Mouse (Mus musculus): Measurements from ENCODE around the gene Rnf144b.
A peak's percentile ranks its signal among the peaks of the same experiment; 100 is the strongest.

The Rnf144b gene

GRCm38 (mm10) chr13:47180776-47181175, 58.3 kb downstream of the Rnf144b start:
- no peak for DNase-seq (ENCODE audit: low spot score)

DNA sequence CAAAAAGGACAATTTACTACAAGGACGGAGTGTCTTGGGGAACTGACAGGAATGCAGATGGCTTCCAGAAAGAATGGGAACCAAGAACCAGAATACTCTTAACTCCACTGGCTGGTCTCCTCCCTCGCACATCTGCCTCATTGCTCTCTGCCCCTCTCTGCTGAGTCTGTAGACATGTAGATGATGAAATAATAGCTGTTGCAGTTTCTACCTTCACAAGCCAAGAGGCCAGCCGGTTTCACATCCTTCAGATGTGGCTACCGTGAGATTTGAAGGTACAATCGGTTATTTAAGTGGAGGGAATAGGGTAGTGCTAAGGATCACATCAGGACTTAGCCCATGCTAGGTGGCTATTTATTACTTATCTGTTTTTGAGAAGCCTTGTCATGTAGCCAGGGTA, 59.9 kb downstream of the Rnf144b start:
- no peak for DNase-seq (ENCODE audit: low spot score)

- no peak for DNase-seq (ENCODE audit: low spot score)
Measured at GRCm38 (mm10) chr13:47183033-47183730, 60.7 kb downstream of the Rnf144b start.

GRCm38 (mm10) chr13:47183771-47184170, 61.3 kb downstream of the Rnf144b start:
- no peak for DNase-seq (ENCODE audit: low spot score)

DNA sequence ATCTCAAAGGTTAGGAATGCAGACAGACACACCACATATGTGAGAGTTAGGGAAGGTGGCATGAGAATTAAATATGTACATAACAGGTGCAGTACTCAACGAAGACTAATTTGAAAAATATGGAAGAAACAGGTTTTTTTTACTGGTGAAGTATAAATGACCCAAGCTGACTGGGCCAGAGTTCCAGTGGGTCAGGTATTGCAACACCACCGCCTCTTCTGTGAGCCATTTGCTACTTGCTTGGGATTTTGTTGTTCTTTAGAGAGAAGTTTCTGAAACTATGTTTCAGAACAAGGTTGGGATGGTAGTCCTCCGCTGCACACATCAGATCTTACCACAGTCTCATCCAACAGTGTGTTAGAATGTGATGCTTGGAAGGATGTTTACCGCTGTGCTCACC, 65.4 kb downstream of the Rnf144b start:
- DNase-seq (ENCODE audit: low spot score) = no peak

- no peak for DNase-seq (ENCODE audit: low spot score)
Measured at GRCm38 (mm10) chr13:47189971-47190370, 67.5 kb downstream of the Rnf144b start.

GRCm38 (mm10) chr13:47192200-47192599, 69.7 kb downstream of the Rnf144b start:
- DNase-seq (ENCODE audit: low spot score) = no peak

DNA sequence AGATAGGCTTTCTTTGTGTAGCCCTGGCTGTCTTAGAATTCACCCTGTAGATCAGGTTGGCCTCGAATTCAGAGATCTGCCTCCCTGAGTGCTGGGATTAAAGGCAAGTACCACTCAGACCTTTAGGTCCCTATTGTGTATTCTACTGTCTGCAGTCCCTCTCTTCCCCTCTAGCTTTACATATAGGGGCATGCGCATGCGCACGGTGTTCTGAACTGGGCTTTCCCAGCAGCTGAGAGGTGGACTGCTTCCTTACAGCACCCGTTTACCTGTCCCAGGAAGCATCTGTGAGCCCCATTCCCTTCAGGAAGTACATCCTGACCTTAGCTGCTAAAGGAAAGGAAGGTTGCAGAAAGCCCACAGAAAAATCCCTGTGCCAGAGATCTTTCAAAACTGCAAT, 70.3 kb downstream of the Rnf144b start:
- DNase-seq (ENCODE audit: low spot score) = no peak

DNA sequence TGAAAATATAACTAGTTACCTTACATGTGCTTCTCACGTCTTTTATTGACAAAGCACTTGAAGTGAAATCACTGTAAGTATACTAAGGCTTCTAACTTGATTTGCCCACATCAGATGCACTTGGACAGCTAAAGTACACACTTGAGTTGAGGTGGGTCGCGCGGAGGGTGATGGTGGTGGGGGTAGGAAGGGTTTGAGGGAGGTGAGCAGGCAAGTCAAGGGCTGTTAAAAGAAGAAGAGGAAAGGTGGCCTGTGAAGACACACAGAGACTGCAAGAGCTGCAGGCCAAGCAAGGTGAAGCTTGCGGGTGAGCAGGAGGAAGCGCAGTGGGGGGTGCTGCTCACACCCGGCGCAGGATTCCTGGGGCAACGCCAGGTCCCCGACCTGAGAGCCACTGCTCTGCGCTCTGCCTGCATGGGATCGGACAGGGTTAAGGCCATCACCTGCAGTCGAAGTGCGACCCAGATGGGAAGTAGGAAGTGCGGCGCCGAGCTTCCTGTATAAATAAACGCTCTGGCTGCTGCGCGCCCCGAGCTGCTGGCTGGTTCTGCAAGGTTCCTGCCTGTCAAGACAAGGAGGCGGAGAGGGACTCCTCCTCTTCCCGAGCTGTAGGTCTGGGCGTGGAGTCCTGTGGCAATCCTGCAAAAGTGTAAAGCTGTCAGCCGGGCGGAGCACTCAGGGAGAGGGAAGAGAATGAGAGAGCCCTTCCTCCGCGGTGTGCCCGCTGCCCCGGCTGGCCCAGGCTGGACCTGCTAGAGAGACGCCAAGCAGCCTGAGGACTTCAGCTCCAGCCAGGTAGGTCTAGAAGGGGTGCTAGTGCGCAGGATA, 71.1 kb downstream of the Rnf144b start:
- DNase-seq (ENCODE audit: low spot score) = peak; percentile 45

DNA sequence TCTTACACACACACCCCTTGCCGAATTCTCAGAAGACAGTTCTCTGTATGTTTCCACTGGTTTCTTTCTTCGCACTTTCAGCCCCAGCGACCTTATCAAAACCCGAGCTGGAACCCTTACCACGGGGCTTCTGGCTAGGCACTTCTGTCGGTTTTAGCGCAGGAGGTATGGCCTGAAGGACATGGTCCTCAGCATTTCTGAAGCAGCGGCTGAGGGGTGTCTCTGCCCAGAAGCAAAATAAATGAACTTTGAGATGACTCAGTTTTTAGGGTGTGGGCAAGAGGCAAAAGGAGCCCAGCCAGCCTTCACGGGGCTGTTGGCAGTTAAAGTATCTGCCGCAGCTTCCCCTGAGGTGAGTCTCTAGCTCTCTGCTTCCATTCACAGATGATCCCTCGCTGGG, 72.2 kb downstream of the Rnf144b start:
- no peak for DNase-seq (ENCODE audit: low spot score)

- no peak for DNase-seq (ENCODE audit: low spot score)
Measured at GRCm38 (mm10) chr13:47195491-47195890, 73.0 kb downstream of the Rnf144b start.

- DNase-seq (ENCODE audit: low spot score) = no peak
Measured at GRCm38 (mm10) chr13:47200011-47200670, 77.7 kb downstream of the Rnf144b start.

- DNase-seq (ENCODE audit: low spot score) = peak; percentile 62
Measured at GRCm38 (mm10) chr13:47201962-47202624, 79.6 kb downstream of the Rnf144b start.

GRCm38 (mm10) chr13:47210496-47210895, 88.0 kb downstream of the Rnf144b start:
- no peak for DNase-seq (ENCODE audit: low spot score)

GRCm38 (mm10) chr13:47210992-47211391, 88.5 kb downstream of the Rnf144b start:
- DNase-seq (ENCODE audit: low spot score) = no peak

- no peak for DNase-seq (ENCODE audit: low spot score)
Measured at GRCm38 (mm10) chr13:47211581-47211980, 89.1 kb downstream of the Rnf144b start.

DNA sequence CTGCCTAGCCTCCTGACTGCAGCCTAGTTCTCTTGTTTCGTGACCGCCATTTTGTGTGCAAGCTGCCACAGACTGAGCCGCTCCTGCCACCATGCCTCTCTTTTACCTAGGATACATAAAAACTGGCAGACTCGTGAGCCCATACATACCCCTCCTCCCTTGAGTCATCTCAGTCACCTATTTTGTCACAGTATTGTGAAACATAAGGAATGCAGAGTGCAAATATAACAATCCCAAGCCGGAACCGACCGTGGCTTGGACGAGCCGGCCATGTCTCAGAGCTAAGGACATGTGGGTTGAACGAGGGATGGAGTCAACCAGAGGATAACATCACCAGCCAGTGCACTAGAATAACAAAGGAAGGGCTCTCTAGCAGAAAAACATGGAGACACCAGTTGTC, 91.4 kb downstream of the Rnf144b start:
- DNase-seq (ENCODE audit: low spot score) = no peak

- DNase-seq (ENCODE audit: low spot score) = no peak
Measured at GRCm38 (mm10) chr13:47214895-47215294, 92.4 kb downstream of the Rnf144b start.

DNA sequence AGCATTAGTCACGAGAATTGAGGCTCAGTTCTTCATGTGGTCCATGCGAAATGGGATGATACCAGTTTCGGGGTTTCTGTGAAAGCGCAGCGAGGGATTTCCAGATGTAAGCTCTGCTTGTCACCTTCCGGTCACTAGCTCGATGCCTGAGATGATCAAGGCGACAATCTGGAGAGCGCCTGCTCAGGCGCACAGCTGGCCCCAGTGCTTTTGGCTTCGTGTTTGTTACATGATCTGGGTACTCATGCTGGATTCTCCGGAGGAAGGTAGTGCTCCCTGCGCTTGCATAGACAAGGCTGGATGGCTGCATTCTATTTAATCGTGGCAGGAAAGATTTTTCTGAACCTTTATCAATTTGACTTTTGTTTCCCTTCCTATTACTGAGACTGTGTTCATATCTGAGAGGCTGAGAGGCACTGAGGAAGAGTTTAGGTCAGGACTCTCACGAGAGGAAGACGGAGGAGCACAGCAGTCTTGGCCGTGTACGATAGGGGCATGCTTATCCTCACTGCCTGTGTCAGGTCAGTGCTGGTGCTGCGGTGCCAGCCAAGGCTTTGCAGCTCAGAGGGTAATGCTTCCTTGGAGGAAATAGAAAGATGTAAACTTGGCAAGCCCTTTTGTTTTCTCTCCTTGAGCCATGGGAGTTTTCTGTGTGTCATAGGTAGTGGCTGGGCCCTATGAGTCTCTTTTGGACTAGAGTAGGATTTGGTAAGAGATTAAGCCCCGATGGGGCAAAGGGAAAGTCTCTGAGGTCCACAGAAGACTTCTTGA, 93.5 kb downstream of the Rnf144b start:
- no peak for DNase-seq (ENCODE audit: low spot score)

- no peak for DNase-seq (ENCODE audit: low spot score)
Measured at GRCm38 (mm10) chr13:47217107-47217571, 94.7 kb downstream of the Rnf144b start.

DNA sequence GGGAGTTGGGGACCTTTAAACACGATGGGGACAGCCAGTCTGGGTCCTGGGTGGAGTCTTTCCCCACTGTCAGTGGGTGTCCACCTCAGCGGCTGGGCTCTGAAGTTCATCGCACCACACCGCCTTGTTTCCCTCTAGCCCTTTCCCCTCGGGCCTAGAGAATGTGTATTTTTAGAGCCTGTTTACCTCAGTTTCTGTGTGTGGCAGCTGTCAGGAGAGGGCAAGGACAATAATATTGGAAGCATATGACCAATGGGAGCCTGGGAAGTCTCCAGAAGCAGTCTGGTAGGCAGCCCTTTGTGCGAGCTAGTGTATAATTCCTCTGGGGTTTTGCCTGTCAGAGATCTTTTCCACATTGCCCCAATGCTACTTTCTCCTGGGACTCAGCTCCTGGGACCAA, 95.9 kb downstream of the Rnf144b start:
- DNase-seq (ENCODE audit: low spot score) = no peak

Data from ovary, postnatal 14 days (tissue).